Mouse (Mus musculus) G1E (cell line): ENCODE data around the gene Macrod2.

Experiments used
- CTCF ChIP-seq: IDR thresholded peaks from 2 replicates; pipeline ENCODE4 v1.5.1; 2012; ENCODE audit warnings: low read depth, low read length, inconsistent platforms, mixed read lengths
- GATA1 ChIP-seq: IDR thresholded peaks from 2 replicates; pipeline ENCODE4 v1.6.1; 2012; ENCODE audit warnings: borderline replicate concordance, low read length, inconsistent platforms, mixed read lengths

DNA sequence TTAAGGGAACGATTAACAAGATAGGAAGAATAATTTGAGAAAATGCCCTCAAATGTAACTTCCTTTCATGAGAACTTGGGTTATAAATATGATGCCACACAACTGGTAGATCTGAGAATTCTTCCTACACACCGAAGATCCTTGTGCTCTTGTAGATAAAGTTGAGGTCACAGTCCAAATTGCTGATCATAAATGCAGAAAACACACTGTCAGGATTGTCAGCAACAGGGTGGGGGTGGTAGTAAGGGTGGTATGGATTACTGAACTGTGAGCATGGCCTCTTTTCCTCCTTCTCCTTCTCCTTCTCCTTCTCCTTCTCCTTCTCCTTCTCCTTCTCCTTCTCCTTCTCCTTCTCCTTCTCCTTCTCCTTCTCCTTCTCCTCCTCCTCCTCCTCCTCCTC, 852.6 kb downstream of the Macrod2 start:
- TF ChIP-seq CTCF (no peak), GATA1 (no peak)
